Mouse (Mus musculus): ENCODE measurements around the gene Gm17387. TPM values are rescaled to one million over a fixed set of nuclear protein-coding genes. Genes with fewer than 3 reads are reported as not detected.

Gene Gm17387
- polyA plus RNA-seq, 1 experiment from 2014 or later = not detected

GRCm38 (mm10) chr7:140990622-140991021 lies 38.3 kb upstream of the Gm17387 start:
- Histone ChIP-seq H3K27ac (ENCODE audit: low read depth) (peak overlapping the region; percentile 34; the same call in 1 of the 2 replicates), H3K9me3 (ENCODE audit: low read length) (no peaks in the 10 kb centered on the region), H3K9ac (replicated peaks) (no peak overlapping the region), H3K4me2 (ENCODE audit: low read depth, low read length) (no peak overlapping the region), H3K4me3 (ENCODE audit: low read depth, low read length) (no peak overlapping the region), H3K4me1 (ENCODE audit: insufficient read depth) (no peaks in the 10 kb centered on the region), H3K36me3 (replicated peaks; ENCODE audit: insufficient read depth, low read length) (no peaks in the 10 kb centered on the region), H3K27me3 (ENCODE audit: insufficient read depth, low read length) (no peaks in the 10 kb centered on the region)
- TF ChIP-seq CTCF (IDR thresholded peaks at IDR 0.05; ENCODE audit: low read depth) = no peak
- no peak for TF ChIP-seq EP300 (IDR thresholded peaks at IDR 0.05; ENCODE audit: low read depth)
- DNase-seq (no peak), ATAC-seq (peak; percentile 38; the same call in 1 of the 2 replicates)
- WGBS (ENCODE audit: insufficient replicate concordance) = 51% methylated on average over 5 of the region's 5 CpGs

DNA sequence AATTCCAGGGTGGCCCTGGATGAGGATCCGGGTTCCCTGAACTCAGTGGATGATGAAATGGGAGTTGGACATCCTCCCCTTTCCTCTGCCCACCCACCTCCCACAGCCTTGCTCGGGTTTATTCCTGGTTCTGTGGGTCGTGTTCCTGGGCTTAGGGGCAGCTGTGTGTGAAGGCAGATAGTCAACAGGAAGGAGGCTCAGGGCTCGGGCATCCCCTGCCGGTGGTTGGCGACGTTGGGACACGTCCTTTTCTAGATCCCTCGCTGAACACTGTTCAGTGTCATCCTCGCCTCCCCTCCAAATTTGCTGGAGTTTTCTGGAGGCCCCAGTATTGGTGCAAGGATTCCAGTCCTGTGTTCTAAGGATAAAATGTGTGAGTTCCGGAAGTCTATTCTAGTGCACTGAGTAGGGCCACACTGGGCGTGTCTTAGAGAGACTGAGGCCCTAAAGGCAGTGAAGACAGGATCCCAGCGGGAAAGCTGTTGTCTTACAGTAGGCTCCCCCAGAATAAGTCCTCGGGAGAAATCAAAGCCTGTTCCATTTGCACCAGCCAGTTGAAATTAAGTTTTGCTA lies 37.7 kb upstream of the Gm17387 start:
- DNase-seq = peak; percentile 28
- Histone ChIP-seq H3K27me3 (ENCODE audit: insufficient read depth, low read length) (no peaks in the 10 kb centered on the region), H3K4me2 (ENCODE audit: low read depth, low read length) (no peak overlapping the region), H3K4me1 (ENCODE audit: insufficient read depth) (no peaks in the 10 kb centered on the region), H3K9me3 (ENCODE audit: low read length) (no peaks in the 10 kb centered on the region), H3K9ac (replicated peaks) (no peak overlapping the region), H3K36me3 (replicated peaks; ENCODE audit: insufficient read depth, low read length) (no peaks in the 10 kb centered on the region), H3K27ac (ENCODE audit: low read depth) (no peak overlapping the region), H3K4me3 (ENCODE audit: low read depth, low read length) (no peak overlapping the region)
- 0 out of 2 replicates have a peak, but pooled peaks have one; percentile 21 for ATAC-seq
- TF ChIP-seq EP300 (IDR thresholded peaks at IDR 0.05; ENCODE audit: low read depth) (no peak), CTCF (IDR thresholded peaks at IDR 0.05; ENCODE audit: low read depth) (peak; percentile 39)
- 40% methylated on average over 14 of the region's 14 CpGs for WGBS (ENCODE audit: insufficient replicate concordance)

GRCm38 (mm10) chr7:140997817-140998216 lies 31.1 kb upstream of the Gm17387 start:
- WGBS (ENCODE audit: insufficient replicate concordance) = 25% methylated on average over 1 of the region's 1 CpGs
- H3K27ac ChIP-seq (ENCODE audit: low read depth) = peak overlapping the region; percentile 81
- H3K9ac ChIP-seq (replicated peaks) = no peak overlapping the region
- no peak for TF ChIP-seq EP300 (IDR thresholded peaks at IDR 0.05; ENCODE audit: low read depth)
- no peak for TF ChIP-seq CTCF (IDR thresholded peaks at IDR 0.05; ENCODE audit: low read depth)
- no peaks in the 10 kb centered on the region for H3K27me3 ChIP-seq (ENCODE audit: insufficient read depth, low read length)
- peaks cover 3% of the 10 kb centered on the region; the same call in 1 of the 2 replicates for H3K4me1 ChIP-seq (ENCODE audit: insufficient read depth)
- H3K4me3 ChIP-seq (ENCODE audit: low read depth, low read length) = no peak overlapping the region
- H3K36me3 ChIP-seq (replicated peaks; ENCODE audit: insufficient read depth, low read length) = no peaks in the 10 kb centered on the region
- H3K4me2 ChIP-seq (ENCODE audit: low read depth, low read length) = 0 out of 2 replicates have a peak overlapping the region, but pooled peaks have one; percentile 22
- no peaks in the 10 kb centered on the region for H3K9me3 ChIP-seq (ENCODE audit: low read length)
- ATAC-seq (peak; percentile 38; the same call in 1 of the 2 replicates), DNase-seq (peak; percentile 14)

- 57% methylated on average over 11 of the region's 11 CpGs for WGBS (ENCODE audit: insufficient replicate concordance)
- Histone ChIP-seq H3K9me3 (ENCODE audit: low read length) (no peaks in the 10 kb centered on the region), H3K9ac (replicated peaks) (peak overlapping the region; percentile 27; the same call in 1 of the 2 replicates), H3K27ac (ENCODE audit: low read depth) (peak overlapping the region; percentile 81), H3K27me3 (ENCODE audit: insufficient read depth, low read length) (no peaks in the 10 kb centered on the region), H3K36me3 (replicated peaks; ENCODE audit: insufficient read depth, low read length) (no peaks in the 10 kb centered on the region), H3K4me3 (ENCODE audit: low read depth, low read length) (peak overlapping the region; percentile 18; the same call in 1 of the 2 replicates), H3K4me2 (ENCODE audit: low read depth, low read length) (peak overlapping the region; percentile 27; the same call in 1 of the 2 replicates), H3K4me1 (ENCODE audit: insufficient read depth) (peaks cover 3% of the 10 kb centered on the region; the same call in 1 of the 2 replicates)
- DNase-seq (no peak), ATAC-seq (peak; percentile 72)
- no peak for TF ChIP-seq CTCF (IDR thresholded peaks at IDR 0.05; ENCODE audit: low read depth)
- TF ChIP-seq EP300 (IDR thresholded peaks at IDR 0.05; ENCODE audit: low read depth) = peak; percentile 39; the same call in 1 of the 2 replicates
Measured at GRCm38 (mm10) chr7:140998853-140999700, 29.9 kb upstream of the Gm17387 start.

DNA sequence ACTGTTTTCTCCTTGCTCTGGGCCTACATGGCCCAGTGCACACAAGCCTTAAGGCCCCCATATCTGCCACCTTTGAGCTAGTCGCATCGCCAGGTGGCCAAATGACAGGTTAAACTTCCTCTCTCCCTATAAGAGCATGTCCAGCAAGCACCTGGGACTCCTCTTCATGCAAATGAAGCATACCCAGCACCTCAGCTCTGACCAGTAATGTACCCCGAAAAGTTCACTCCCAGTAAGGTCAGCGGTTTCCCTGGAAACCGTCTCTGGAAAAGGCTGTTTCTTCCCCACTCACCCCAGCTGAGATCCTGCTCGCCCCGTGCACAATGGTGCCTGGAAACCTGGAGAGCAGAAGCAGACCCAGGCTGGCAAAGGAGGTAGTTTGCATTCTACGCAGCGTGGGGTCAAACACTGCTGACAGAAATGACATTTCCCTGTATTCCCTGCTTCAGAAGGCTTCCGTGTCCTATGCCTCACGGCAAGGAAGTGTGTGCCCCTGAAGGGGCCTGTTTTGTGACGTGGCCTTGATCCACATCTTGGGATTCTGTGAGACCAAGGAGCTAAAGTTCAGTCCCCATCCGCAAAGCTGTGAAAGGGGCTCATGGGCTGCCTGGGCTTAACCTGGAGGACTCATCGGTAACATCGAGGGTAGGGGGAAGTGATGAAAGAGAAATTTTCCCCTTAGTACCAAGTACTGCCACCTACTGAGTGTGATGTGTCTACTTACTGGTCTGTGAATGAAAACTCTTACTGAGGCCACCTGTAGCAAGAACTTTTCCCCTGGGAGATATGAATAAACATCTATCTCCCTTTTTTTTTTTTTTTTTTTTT lies 27.8 kb upstream of the Gm17387 start:
- no peak overlapping the region for H3K4me3 ChIP-seq (ENCODE audit: low read depth, low read length)
- peaks cover 3% of the 10 kb centered on the region; the same call in 1 of the 2 replicates for H3K4me1 ChIP-seq (ENCODE audit: insufficient read depth)
- no peak for ATAC-seq
- TF ChIP-seq EP300 (IDR thresholded peaks at IDR 0.05; ENCODE audit: low read depth) = no peak
- no peak for TF ChIP-seq CTCF (IDR thresholded peaks at IDR 0.05; ENCODE audit: low read depth)
- 75% methylated on average over 15 of the region's 15 CpGs for whole genome bisulfite sequencing (ENCODE audit: insufficient replicate concordance)
- H3K27ac ChIP-seq (ENCODE audit: low read depth) = peak overlapping the region; percentile 6; the same call in 1 of the 2 replicates
- H3K27me3 ChIP-seq (ENCODE audit: insufficient read depth, low read length) = no peaks in the 10 kb centered on the region
- H3K4me2 ChIP-seq (ENCODE audit: low read depth, low read length) = no peak overlapping the region
- no peaks in the 10 kb centered on the region for H3K36me3 ChIP-seq (replicated peaks; ENCODE audit: insufficient read depth, low read length)
- no peak for DNase-seq
- H3K9ac ChIP-seq (replicated peaks) = no peak overlapping the region
- no peaks in the 10 kb centered on the region for H3K9me3 ChIP-seq (ENCODE audit: low read length)

Data from liver, postnatal 0 days (tissue).